Mouse (Mus musculus): ENCODE measurements around the gene Retreg2.

DNA sequence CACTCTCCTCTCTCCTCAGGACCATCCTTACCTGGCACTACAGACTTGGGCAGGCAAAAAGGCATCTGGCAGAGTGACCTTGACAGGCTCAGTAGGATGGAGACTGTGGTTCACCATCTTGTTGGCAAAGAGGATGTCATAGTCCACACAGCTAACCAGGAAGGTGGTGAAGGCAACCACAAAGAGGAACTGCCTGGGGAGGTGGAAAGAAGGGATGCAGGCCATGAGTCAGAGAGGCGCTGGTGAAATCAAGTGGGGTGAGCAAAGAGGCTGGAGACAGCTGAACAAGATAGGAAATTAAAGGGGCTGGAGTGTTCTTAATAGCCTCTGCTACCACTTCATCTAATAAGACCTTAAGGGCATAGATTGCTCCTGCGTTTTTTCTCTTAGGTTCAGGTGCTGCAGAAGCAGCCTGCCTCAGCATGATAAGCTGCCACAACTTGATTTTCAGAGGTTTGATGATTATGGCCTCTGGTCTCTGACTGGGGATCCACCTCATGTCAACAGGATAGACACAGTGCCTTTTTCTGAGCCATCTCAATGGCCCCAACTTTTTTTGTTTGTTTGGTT is 45.4 kb downstream of the Retreg2 start:
- TF ChIP-seq GATA1 (IDR thresholded peaks at IDR 0.05; ENCODE audit: low read length) (no peak), TAL1 (IDR thresholded peaks at IDR 0.05; ENCODE audit: low read length) (no peak)
